23 mouse cellular contexts compared by ENCODE assay signal in the genomic region with DNA sequence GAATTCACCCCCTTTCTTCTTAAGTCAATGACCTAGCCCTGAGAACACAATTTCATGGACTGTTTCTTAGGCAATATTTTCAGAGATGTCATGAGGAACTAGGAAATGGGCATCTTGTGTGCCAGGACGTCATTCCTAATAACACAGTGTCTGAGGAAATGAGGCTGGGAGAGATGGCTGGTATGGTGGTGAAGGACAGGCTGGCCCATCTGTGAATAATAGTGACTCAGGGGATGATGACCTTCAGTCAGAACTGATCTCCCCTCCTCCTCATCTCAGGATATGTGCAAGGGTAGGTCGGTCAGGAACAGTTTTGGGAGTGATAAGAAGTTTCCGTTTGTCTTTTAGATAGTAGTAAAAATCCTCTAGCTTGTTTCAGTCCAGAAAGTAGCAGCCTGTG.
"Had no signal": no experiment of that assay in that cellular context is flagged by ENCODE, and none has a peak within 500 bp of the region (broad histone marks: within the 10 kb centered on the region; RNA-seq: fewer than 3 reads in every experiment).

No protein-coding gene starts in this region.

- H3K27ac ChIP-seq: heart, adult 2 months; heart, embryonic 13.5 days; heart, embryonic 15.5 days; hindbrain, embryonic 12.5 days; hindbrain, embryonic 14.5 days; intestine, embryonic 15.5 days; limb, embryonic 13.5 days; limb, embryonic 15.5 days; liver, embryonic 12.5 days; liver, embryonic 14.5 days had no signal

- H3K4me3 ChIP-seq: heart, adult 2 months; heart, embryonic 13.5 days; heart, embryonic 15.5 days; hindbrain, embryonic 12.5 days; intestine, embryonic 15.5 days; limb, embryonic 13.5 days; limb, embryonic 15.5 days; liver, embryonic 12.5 days had no signal

- H3K27me3 ChIP-seq: heart, embryonic 13.5 days; heart, embryonic 15.5 days; hindbrain, embryonic 12.5 days; intestine, embryonic 15.5 days; limb, embryonic 13.5 days; limb, embryonic 15.5 days; liver, embryonic 12.5 days had no signal

- H3K4me1 ChIP-seq: heart, embryonic 13.5 days; heart, embryonic 15.5 days; hindbrain, embryonic 12.5 days; intestine, embryonic 15.5 days; limb, embryonic 13.5 days; limb, embryonic 15.5 days; liver, embryonic 12.5 days had no signal

- DNase-seq: gastrocnemius, postnatal 14 days; gastrocnemius, postnatal 36 days; heart, adult 11 months; heart, adult 2 months; heart, postnatal 14 days; heart, postnatal 36 days; kidney, adult 18-20 months; kidney, adult 8-10 months; kidney, postnatal 10 days; kidney, postnatal 25 days; kidney, postnatal 4 days; layer of hippocampus, adult 9-11 months; layer of hippocampus, postnatal 36 days; left cerebral cortex, postnatal 4 days had no signal
